Mouse (Mus musculus) liver, postnatal 0 days (tissue): ENCODE results near the gene Hmcn1.

Experiments used
- CTCF ChIP-seq: sonication (generic); IDR thresholded peaks from 2 replicates; pipeline ENCODE4 v1.5.1; 2016; ENCODE audit warnings: antibody characterized with exemption, low read depth
- EP300 ChIP-seq: IDR thresholded peaks from 2 replicates; pipeline ENCODE4 v1.6.1; 2016; ENCODE audit warnings: antibody characterized with exemption, low read depth, mild to moderate bottlenecking

DNA sequence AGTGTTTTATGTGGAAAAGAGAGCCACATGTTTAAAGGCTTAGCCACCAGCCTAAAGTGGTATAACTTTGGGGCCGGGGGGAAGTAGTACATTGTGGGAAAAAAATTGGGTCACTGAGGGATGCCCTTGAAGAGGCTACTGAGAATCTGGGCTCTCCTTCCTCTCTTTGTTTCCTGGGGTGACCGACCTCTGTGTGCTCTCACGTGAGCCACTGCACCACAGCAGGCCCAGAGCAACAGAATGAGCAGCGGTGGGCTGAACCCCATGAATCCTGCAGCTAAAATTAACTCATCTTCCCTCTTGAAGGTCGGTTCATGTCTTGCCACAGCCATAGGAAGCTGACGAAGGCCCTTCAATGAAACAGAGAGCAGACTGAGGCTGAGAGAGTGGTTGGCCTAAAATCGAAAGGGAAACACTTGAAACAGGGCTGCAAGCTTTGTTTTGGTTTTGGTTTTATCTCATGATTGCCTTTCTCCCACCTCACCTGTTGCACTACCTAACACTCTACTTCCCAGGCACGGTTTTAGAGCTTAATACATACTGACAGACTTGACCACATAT lies 8.7 kb upstream of the Hmcn1 start:
- no peak for TF ChIP-seq CTCF
- TF ChIP-seq EP300: no peak
